Mouse (Mus musculus) stomach, postnatal 0 days (tissue): ENCODE data around the gene Gla.

Experiments
- CTCF ChIP-seq: IDR thresholded peaks from 2 replicates; pipeline ENCODE4 v1.5.1; 2016; ENCODE audit warnings: antibody characterized with exemption, low read depth, mild to moderate bottlenecking, moderate library complexity
- EP300 ChIP-seq: optimal IDR thresholded peaks from 2 replicates; pipeline ENCODE3; 2016; ENCODE audit warnings: antibody characterized with exemption

- TF ChIP-seq CTCF (no peak), EP300 (no peak)
These were observed 53.6 kb downstream of the Gla start for GRCm38 (mm10) chrX:134547330-134547729.
